Mouse (Mus musculus): ENCODE results near the gene Ccdc85c. TPM values are rescaled to one million over a fixed set of nuclear protein-coding genes. Genes with fewer than 3 reads are reported as not detected.

The Ccdc85c gene
- 10 to 100 TPM; 66.6 to 71.3 TPM for total RNA-seq (2021)

DNA sequence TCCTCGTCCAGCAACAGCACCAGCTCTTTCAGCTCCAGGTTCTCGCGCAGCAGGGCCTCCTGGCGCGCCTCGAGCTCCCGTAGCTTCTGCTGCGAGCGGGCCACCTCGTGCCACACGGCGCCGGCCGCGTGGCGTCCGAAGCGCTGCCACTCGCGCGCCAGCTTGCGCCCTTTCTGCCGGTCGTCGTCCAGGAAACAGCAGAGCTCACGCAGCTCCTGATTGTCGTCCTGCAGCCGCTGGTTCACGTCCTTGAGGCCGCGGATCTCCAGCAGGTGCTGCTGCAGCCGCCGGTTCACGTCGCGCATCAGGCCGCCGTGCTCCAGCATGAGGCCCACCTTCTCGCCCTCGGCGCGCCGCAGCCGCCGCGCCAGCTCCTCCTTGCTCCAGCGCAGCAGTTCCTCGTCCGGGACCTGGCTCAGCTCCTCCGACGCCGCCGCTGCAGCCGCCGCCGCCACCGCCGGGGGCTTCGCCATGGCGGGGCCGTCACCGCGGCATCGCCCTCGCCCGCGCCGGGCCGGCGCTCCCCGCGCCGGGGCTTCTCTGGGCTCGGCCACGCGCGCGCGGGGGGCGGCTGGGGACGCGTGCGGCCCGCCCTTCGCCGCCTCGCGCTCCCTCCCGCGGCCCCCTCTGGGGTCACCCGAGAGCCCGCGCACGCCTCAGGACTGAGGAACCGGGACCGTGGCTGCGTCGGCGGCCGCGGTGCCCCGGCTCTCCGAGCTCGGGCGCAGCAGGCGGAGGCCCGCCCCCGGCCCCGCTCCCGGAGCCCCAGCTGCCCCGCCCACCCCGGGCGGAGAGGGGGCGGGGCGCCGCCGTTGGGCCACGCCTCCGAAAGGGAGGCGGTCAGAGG lies at the start of gene Ccdc85c:
Ccdc85c (minus strand) TSS at position 765 of the 847 bp plus-strand sequence.
- DNase-seq (ENCODE audit: extremely low spot score in 1 of 2, low spot score in 1 of 2), result peak in 1 of 2 experiments; percentile 50

DNA sequence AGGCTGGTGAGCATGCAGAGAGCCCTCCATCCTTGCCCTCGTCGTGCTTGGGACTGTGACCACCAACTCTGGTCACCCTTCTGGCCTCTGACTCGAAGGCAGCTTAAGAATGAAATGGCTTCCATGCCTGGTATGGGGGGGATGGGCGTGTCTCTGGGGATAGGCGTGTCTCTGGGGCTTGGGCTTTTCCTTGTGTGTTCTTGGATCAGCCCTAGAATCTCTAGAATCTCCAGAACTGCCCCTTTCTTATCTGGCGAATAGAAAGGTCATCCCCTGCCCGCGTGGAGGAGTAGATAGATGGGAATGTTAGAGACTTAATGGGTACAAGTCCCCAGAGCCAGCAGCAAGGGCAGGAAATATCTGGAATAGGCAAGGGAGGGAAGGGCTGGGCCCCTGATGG lies 44.9 kb upstream of the Ccdc85c start:
- no peak for DNase-seq (ENCODE audit: extremely low spot score in 1 of 2, low spot score in 1 of 2)

DNA sequence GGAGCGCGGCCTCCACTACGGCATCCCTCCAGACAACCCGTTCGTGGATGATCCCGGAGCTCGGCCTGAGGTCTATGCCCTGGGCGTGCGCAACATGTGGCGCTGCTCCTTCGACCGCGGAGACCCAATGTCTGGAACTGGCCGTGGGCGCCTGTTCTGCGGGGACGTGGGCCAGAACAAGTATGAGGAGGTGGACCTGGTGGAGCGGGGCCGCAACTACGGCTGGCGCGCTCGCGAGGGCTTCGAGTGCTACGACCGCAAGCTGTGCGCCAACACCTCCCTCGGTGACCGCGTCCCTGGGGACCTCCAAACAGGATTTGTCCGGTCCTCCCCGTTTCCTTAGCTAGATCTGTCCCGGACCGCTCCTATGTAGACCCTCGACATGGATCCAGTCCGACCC lies 43.3 kb upstream of the Ccdc85c start:
- no peak for DNase-seq (ENCODE audit: extremely low spot score in 1 of 2, low spot score in 1 of 2)

DNA sequence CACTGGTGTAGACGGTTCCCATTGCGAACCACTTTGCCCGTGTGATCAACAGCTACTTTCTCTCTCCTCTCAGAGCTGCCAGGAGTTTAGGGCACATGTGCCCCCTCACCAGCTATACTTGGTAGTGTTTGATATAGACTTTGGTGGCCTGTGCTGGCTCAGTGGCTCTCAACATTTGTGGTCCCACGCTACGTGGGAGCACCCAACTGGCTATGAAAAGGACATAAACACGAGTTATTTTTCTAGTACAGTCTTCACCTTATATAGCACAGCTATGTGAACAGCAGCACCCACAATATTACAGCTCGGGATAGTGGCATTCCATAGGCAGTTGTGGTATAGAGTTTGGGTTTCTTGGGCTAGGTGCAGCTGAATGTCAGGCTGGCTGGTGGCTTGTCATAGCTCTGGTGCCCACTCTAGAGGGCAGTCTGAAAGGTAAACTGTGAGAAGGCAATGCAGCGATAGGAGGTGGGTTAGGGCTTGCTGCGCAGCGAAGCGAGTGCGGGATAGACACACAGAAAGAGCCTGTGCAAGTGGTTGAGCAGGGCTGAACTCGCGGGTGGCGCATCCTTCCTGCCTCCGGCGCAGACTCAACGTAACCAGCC lies 42.7 kb upstream of the Ccdc85c start:
- DNase-seq (ENCODE audit: extremely low spot score in 1 of 2, low spot score in 1 of 2), result no peak

DNA sequence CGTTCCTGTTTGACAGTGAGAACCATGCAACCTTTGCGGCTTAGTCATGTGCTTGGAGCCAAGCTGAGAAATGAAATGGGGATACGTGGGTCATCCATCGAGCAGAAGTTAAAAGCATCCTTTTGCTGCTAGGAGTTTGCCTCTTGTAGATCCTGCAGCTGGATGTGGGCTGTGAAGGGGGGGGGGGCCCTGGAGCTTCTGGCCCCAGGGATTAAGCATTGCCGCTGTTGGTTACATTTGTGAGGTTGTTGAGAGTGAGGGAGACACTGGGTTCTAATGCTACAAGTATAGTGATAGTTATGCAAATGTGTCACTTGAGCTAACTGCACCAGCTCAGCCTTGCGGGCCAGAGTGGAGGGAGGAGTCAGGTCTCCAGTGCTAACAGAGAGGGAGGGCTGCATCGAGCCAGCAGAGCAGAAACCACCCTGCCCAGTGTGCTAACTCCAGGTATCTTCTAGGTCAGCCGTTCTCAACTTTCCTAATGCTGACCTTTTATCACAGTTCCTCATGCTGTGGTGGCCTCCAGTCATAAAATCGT lies 42.0 kb upstream of the Ccdc85c start:
- DNase-seq (ENCODE audit: extremely low spot score in 1 of 2, low spot score in 1 of 2), result no peak

DNA sequence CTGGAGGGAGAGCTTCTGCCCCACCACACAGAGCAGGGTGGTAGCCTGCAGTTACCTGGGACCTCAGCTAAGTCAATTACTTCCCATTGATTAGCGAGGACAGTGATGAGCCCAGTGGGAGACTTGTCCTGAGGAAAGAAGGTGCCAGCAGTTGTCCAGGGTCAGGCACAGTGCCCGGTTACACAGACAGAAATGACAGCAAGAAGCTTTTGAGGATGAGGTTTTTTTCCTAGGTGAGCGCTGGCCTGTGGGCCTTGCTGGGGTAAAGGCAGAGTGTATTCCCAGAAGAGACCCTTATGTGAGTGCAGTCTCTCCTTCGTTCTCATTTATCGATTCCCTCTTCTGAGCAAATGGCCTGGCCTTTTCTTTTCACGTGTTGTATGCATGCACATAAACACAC lies 41.4 kb upstream of the Ccdc85c start:
- DNase-seq (ENCODE audit: extremely low spot score in 1 of 2, low spot score in 1 of 2), result no peak

DNA sequence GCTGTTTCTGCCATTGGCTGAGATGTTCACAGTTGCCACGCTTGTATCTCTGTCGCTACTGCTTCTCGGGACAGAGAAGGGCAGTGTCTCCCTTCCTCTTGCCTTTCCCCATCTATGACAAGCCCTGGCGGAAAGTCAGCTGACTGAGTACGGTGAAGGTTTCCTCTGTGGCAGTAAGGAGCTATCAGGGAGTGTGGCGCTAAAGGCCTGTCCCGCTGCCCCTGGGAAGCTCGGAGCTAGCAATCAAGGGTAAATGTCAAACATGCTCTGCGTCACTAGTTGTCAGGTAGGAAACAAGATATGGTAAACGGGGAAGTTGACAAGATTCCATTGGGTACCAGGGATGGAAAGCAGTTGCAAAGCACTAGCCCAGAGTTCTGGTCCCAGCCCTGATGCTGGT lies 40.6 kb upstream of the Ccdc85c start:
- no peak for DNase-seq (ENCODE audit: extremely low spot score in 1 of 2, low spot score in 1 of 2)

DNA sequence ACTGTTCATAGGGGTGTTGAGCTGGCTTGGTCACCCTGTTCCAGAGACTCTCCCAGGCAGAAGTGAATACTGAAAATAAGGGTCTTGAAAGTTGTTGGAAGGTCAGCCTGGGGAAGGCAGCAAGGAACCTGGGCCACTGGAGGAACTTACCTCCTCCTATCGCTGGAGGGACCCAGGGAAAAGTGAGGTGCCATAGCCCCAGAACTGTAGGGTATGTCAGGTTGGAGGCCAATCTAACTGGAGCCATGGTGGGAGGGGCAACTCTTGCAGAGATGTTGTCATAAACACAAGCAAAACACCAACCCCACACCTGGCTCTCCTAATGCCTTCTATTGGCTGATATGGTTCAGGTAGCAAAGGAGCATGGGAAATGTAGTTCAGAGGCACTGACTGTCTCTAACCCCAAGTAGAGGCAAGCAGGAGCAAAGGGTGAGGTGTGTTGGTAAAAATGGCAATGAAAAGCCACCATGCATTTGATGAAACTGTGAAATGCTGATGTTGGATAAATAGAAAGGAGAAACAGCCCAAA lies 38.1 kb upstream of the Ccdc85c start:
- DNase-seq (ENCODE audit: extremely low spot score in 1 of 2, low spot score in 1 of 2), result no peak

DNA sequence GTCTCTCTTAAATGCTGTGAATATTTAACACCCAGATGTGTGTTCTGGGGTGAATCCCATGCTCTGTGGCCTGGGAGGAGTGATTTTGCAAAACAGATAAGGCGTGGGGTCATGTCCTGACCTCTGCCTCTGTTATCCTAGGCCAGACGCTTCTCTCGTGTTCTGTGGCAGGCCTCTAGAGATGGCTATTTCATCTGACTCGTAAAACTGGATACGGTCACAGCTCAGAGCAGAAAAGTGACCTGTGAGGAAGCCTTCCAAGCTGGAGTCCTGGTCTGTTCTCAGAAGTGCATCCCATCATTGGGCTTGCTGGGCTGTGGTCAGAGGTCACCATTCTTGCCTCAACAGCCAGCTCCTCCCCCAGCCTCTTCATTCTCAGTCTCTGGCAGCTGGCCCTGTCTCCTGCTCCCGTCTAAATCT lies 37.2 kb upstream of the Ccdc85c start:
- DNase-seq (ENCODE audit: extremely low spot score in 1 of 2, low spot score in 1 of 2), result no peak

DNA sequence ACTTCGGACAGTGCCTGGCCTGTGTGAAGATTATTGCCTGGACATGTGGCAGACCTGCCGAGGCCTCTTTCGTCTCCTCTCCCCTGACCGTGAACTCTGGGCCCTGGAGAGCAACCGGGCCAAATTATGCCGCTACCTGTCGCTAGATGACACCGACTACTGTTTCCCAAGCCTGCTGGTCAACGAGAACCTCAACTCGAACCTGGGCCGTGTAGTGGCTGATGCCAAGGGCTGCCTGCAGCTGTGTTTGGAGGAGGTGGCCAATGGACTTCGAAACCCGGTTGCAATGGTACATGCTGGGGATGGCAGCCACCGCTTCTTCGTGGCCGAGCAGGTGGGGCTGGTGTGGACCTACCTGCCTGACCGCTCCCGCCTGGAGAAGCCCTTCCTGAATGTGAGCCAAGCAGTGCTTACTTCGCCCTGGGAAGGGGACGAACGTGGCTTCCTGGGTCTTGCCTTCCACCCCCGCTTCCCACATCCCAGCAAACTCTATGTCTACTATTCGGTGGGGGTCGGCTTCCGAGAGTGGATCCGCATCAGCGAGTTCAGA lies 36.6 kb upstream of the Ccdc85c start:
- DNase-seq (ENCODE audit: extremely low spot score in 1 of 2, low spot score in 1 of 2), result no peak

DNA sequence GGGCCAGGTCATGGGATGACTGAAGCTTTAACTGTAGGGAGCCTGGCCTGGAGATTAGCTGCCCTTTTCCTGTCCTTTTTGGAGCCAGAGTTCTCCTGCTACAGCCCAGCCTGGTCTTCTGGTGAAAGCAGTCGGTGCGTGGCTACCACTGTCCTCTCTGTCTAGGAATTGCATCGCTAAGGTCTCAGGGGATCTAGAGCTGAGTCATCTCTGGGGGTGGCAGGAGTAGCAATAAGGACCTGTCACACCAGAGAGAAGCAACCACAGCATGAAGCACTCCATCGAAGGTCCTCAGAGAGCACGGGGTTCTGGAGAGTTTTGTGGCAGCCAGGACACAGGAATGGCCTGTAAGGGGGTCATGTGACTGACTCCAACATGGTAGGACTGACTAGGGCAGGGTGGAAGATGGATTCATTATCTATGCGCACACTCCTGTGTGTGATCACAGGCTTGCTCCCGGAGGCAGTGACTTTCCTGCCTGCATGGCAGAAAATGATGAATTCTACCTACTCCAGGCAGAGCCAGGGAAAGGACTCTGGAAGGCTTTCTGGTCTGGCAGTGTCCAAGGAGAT lies 35.3 kb upstream of the Ccdc85c start:
- no peak for DNase-seq (ENCODE audit: extremely low spot score in 1 of 2, low spot score in 1 of 2)

DNA sequence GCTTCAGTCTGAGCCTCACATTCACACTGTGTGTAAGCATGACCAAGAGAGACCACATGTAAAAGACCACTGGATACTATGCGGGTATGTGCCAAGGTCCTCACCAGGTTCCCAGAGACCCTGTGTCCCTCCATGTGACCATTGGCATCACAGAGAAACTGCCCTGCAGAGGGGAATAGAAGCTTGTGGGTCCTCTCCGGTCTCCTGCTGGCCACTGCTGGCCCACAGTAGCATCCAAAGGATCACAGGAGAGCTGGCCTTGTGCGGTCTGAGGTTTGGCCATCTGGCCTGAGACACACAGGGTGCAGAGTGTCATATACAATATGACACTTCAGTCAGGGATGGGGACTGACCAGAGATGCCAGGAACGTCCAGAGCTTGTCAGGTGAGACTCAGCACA lies 34.8 kb upstream of the Ccdc85c start:
- no peak for DNase-seq (ENCODE audit: extremely low spot score in 1 of 2, low spot score in 1 of 2)

DNA sequence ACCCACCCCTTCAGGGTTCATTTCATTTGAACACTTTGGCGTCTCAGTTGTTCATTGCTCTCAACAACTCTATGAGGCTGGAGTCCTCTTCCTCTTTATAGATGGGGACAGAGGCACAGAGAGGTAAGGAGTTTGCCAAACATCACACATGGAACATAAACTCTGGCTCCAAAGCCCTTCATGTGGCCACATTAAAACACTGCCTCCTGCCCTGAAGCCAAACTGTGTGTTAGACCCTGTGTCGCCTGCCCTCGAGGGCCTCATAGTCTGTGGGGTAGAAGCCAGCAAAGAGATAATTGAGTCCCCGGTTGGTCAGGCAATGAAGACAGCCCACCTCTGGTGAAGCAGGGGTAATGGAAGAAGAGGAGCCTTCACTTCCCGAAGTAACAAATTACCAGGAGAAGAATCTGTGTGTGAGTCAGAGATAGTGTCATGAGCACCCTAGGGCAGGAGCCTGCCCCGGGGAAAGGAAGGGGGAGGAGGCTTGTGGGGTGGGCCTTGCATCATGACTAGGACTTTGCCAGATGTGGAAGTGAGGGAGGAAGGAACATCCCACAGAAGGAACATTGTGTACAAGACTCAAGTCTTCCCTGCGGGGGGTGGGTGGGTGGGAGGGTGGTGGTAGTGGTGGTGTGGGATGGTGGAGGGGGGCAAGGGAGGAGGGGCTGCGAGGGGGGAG lies 34.0 kb upstream of the Ccdc85c start:
- no peak for DNase-seq (ENCODE audit: extremely low spot score in 1 of 2, low spot score in 1 of 2)

DNA sequence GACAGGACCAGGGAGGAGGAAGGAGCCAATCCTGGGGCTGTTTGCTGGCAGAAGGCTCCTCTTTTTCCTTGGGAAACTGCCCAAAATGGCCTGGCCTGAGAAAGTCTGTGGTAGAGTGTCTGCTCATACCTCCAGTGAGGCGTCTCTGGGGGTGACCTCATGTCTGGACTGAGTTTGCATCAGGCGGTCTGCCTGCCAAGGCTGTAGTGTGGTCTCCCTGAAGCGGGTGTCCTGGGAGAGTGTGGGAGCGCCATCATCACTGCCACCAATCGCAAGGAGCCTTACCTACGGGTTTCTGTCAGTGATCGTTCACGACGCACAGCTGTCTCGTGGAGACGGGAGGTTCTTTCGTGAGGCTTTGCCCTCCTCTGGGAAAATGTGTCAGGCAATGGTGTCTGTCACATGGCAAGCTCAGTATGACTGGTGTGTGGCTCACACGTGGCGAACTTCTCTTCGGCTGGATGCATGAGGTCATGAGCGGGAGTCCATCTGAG lies 33.2 kb upstream of the Ccdc85c start:
- DNase-seq (ENCODE audit: extremely low spot score in 1 of 2, low spot score in 1 of 2), result no peak

DNA sequence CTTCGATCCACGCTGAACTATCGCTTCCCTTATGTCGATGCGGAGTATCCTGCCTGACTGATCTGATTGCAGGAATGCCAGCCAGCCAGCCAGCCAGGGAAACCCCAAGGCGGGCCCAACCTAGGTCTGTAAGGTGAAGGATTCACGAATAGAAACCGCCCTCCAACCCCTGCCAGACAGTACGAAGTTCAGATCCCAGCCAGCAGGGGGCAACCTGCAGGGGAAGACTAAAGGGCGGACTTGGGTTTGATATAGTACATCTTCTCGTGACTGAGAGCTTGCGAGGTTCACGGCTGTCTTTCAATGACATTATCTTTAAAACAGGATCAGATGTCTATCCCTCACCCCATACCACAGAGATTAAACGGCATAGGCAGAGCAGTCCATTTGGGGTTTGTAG lies 32.3 kb upstream of the Ccdc85c start:
- DNase-seq (ENCODE audit: extremely low spot score in 1 of 2, low spot score in 1 of 2), result peak; percentile 32 to 76

DNA sequence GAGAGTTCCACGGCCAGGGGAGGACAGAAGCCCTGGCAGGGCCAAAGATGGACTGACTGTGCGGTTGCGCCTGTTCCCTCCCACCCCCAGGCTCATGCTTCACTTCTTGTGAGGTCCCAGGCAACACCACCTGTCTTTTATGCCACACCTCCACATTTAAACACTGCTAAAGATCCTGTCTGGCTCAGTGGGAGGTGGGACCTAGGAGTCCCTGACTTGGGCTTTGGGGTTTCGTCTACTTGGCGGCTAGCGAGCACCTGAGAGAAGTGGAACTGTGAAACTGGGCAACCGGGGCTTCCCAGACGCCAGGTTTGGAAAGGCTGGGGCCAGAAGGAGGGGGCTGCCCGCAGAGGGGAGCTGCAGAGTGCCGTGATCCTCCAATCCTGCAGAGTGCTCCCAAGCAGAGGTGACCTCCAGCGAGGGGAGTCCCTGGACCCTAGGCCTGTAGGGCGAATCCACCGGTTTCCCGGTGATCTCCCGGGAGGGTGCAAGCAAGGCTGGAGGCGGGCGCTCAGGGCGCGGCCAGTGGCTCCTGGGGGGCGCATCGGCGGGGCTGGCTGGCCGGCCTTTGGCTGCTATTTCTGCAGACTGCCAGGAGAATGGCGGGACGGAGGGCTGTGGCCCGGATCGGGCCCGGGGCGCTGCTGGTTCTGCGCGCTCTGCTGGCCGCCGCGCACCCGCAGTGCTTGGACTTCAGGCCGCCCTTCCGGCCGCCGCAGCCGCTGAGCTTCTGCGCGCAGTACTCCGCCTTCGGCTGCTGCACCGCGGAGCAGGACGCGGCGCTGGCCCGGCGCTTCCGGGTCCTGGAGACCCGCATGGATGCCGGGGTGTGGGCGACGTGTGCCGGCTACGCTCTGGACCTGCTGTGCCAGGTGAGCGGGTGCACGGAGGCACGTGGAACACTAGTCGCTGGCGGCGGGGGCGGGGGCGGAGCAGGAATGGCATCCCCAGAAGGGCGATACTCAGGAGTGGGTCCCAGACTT lies 30.9 kb upstream of the Ccdc85c start, which contains the start of gene Hhipl1:
Hhipl1 (plus strand) TSS at position 459 of the 983 bp plus-strand sequence.
- DNase-seq (ENCODE audit: extremely low spot score in 1 of 2, low spot score in 1 of 2), result peak in 1 of 2 experiments; percentile 25

DNA sequence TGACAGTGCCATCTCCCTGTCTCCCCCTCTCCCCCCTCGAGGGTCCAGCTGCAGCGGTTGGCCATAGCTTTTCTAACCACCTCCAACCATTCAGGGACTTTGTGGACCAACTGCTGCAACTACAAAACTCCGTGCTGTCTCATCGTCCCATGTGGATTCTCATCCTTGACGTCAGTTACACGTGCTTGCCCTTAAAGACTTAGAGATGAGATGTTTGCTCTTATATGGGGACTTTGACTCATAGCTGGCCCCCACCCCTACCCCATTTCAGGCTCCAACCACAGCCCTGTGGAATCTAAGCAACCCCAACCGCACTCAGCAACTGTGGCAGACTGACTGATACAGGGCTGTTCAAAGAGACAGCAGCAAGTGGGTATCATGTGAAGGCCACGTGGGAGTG lies 29.9 kb upstream of the Ccdc85c start:
- no peak for DNase-seq (ENCODE audit: extremely low spot score in 1 of 2, low spot score in 1 of 2)

DNA sequence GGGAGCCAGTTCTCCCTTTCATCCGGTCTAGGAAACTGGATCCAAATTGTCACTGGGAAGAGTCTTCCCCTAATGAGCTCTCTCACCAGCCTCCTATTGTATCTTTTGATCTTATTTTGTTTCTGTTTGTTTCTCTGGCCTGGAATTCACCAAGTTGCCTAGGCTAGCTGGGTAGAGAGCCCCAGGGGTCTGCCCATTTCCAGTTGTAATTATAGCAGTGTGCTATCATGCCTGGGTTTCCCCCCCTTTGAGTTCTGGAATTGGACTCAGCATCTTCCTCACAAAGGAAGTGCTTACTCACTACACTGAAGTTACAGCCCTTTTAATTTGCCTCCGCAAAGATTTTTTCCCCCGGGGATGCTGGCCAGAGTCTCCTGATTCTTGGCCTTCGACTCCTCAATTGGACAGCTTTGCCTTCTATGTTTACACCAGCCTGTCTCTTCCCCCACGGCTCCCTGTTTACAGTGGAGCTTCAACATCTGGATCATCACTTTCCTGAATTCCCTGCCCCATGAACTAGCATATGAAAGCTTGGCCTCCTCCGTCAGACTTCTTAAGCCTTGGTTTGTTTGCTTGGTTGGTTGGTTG lies 28.6 kb upstream of the Ccdc85c start:
- no peak for DNase-seq (ENCODE audit: extremely low spot score in 1 of 2, low spot score in 1 of 2)

All from layer of hippocampus, postnatal 25 days (tissue).